Mouse (Mus musculus) large intestine, adult 2 months (tissue): ENCODE data around the gene Rsf1. TPM values are rescaled to one million over a fixed set of nuclear protein-coding genes. Genes with fewer than 3 reads are reported as not detected.

ENCODE experiments used
- DNase-seq: peaks from one replicate; pipeline ENCODE4 v3.0.0-alpha.2; 2012; ENCODE audit warnings: low read depth, low spot score
- WGBS: fragments of 180-500 bp; shearing (Covaris S2); methylation state at CpG from one replicate; pipeline ENCODE4 v1.1.7; 2018; 5-methylcytosine and 5-hydroxymethylcytosine counted together
- polyA plus RNA-seq: library from polyadenylated mRNA; depleted of rRNA; stranded (reverse); fragments of >200 nt; gene quantifications from 2 replicates; pipeline ENCODE4 v1.2.3, GENCODE M21; 2012; rRNA removed

Gene Rsf1
- 1.5 and 2.6 TPM in 2 replicates for polyA plus RNA-seq

DNA sequence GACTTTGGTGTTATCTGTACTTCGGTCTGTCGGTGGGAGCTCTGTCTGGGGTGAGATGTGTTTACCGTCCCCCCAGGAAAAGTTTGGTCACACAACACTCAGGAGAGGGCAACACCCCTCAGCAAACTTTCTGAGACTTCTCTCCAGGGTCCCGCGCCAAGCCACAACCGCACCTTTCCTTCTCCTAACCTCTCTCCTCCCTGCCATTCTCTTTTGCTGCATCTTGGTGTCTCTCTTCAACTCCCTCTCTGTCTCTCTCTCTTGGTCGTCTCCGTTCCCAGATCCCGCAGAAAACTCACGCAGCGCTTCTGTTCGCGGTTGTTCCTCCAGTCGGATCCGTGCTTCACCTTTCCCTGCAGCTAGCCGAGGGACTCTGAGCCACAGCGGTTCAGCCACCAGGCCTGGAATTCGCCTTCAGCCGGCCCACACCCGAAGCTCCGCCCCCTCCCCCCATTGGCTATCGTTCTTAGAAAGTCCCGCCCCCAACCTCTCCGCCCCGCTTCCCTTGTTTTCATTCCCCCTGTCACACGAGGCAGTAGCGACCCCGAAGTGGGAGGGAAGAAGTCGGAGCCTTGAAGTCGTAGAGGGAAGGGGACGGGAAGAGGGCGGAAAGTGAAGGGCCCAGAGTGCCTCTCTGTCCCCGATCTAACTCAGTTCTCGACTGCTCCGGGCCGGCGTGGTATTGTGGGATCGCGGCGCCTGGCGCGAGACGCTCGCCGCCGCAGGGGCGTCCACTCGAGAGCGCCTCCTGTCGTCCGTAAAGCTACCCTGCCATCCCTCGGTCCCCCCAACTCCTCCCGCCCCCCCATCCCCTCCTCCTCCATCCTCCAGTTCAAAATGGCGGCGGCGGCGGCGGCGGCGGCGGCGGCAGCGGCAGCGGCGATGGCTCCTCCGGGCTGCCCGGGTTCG, at the start of gene Rsf1, which contains the start of gene Aamdc:
Gene Rsf1 (plus strand): TSS at position 823 of the 909 bp plus-strand sequence.
Gene Aamdc (minus strand): TSS at position 431 of the 909 bp plus-strand sequence.
- WGBS, result under 1% methylated on average over 59 of the region's 68 CpGs
- DNase-seq, result peak; percentile 94

DNA sequence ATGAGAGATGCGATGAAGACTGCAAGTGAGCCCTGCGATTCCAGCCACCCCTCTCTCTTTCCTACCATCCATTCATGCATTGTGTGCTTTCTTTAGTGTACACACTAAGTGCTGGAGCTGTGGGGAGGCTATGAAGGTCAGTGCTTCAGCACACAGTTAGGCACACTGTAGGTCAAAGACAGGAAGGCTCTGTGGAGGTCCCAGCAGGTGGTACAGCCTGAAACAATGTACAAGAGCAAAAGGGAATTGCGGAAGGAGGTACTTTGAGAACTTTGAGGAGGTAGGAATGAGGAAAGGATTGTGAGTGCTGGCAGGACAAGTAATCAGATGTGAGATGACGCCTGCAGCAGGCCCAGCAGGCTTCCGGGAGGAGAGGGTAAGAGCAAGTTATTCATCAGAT, 44.2 kb upstream of the Rsf1 start:
- no peak for DNase-seq
- WGBS, result 94% methylated on average over 5 of the region's 5 CpGs

DNA sequence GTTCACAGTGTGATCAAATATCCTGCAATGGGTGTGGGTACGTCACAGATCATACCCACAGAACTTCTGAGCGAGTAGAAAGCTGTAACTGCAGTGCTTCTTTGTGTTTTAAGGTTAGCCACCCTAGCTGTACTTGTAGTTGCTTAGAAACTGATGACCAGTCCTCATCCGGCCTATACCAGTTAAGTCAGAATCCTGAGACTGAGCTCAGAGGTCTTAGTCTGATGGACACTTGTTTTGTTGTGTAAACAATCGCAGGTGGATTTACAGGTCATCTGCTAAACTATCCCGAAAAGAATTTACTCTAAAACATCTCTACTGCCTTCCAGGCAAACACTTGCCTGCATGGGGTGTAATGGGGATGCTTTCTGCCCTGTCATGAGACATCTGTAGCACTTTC, 43.1 kb upstream of the Rsf1 start:
- no peak for DNase-seq
- 90% methylated on average over 5 of the region's 5 CpGs for WGBS

GRCm38 (mm10) chr7:97546462-97546861, 33.2 kb upstream of the Rsf1 start:
- no peak for DNase-seq

GRCm38 (mm10) chr7:97549301-97549700, 30.4 kb upstream of the Rsf1 start:
- 96% methylated on average over 10 of the region's 10 CpGs for WGBS
- DNase-seq, result no peak

More at GRCm38 (mm10) chr7:97546462-97546861, 33.2 kb upstream of the Rsf1 start:
- 98% methylated on average over 2 of the region's 2 CpGs for WGBS

DNA sequence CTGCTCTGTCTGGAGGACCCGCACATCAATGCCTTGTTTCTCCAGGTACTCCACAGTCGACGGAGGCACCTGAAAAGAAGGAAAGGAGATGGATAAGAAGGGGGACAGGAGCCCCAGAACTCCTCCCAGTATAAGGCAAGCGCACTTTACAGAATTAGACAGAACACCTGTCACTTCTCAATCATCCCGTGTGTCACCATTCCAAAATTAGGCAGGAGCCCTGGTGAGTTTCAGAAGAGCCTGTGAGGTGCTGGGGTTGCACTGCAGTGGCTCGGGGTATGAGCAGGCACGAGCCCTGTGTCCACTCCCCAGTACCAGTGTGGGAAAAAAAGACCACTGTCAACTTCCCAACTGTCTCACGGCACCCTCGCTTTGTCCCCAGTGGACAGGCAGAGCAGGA, 29.0 kb upstream of the Rsf1 start:
- WGBS, result 90% methylated on average over 9 of the region's 9 CpGs
- DNase-seq, result no peak

- no peak for DNase-seq
- WGBS, result 65% methylated on average over 2 of the region's 2 CpGs
Measured at GRCm38 (mm10) chr7:97563576-97563975, 16.1 kb upstream of the Rsf1 start.

DNA sequence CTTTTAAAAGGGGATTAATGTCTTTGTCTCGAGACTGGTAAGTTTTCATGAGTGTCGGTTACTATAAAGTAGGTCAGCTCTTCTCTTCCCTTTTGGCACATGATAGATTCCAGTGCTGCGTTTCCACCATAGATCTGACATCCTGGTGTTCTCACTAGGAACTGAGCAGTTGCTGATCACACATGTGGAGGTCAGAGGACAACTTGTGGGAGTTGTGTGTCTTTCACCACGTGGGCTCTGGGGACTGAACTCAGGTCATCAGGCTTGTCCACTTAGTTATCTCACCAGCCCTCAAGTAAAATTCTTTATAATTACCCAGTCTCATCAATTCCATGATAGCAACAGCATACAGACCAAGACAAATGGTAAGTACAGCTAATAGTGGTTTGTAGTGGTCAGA, 10.3 kb upstream of the Rsf1 start:
- no peak for DNase-seq
- WGBS, result 82% methylated on average over 4 of the region's 4 CpGs

- WGBS, result 85% methylated on average over 1 of the region's 1 CpGs
- DNase-seq, result no peak
Measured at GRCm38 (mm10) chr7:97570389-97570788, 9.3 kb upstream of the Rsf1 start.

DNA sequence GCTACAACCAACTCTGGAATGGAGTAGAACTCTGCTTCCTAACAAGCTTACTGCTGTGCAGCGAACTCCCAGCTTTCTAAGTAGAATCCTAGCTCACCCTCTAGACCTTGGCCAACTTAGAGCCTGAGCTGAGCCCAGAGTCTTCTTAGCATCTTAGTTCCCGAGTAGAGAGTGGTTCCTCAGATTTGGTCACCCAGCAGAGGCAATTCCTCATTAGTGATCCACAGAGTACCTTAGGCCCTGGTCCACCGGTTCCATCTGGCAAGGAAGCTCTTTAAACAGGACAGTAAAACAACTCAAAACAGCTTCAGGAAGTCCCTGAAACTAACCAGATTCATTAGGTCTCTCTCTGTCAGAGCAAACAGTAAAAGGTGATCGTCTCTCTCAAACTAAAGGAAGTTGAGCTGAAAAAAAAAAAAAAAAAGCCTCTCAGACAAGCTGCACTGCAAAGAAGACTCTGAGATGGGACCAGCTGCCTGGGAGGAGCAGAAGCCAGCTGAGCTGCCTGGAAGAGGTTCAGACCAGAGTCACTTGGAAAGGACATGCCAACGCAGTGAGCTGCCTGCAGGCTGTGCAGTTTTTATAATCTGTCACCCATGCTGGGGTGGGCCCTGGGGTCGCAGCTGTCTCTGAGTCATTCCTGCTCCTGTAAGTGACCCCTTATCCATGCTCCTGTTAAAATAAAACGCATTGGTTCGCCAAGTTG, 1.2 kb upstream of the Rsf1 start:
- DNase-seq, result no peak
- 16% methylated on average over 8 of the region's 8 CpGs for WGBS

DNA sequence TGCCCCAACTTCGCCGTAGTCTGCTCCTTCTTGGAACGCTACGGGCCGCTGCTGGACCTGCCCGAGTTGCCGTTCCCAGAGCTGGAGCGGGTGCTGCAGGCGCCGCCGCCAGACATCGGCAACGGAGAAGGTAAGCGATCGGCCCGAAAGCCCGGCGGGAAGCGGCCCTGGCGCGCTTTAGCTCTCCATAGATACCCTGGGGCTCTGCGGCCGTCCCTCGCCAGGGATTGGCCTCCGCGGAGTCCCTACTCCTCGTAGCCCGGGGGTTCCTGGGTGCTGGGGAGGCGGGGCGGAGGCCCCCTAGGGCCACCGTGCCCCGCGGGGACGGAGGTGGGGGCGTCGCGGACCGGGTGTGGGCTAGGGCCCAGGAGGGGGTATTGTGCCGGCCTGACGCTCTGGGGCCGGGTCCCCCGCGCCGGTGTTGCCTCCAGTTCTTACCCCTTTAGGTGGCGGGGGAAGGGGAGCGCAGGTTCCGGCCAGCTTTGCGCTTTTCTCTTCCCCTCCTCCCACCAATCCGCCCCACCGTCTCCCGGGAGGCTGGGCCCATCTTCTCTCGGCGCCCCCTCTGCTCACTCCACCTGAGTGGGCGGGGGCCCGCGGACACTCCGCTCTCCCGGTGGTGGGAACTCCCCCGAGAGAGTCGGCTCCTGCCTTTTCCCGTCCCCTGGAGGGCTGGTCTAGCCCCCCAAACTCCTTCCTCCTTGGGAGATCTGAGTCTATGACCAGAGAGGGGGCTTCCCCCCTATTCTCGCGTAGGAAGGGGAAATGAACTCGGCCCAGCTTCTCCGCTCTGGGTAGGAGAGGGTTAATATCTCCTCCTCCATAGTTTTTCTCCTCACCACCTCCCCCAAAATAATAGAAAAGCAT, 520 bp downstream of the Rsf1 start:
- no peak for DNase-seq
- WGBS, result under 1% methylated on average over 65 of the region's 65 CpGs

- peak; percentile 62 for DNase-seq
- WGBS, result under 1% methylated on average over 11 of the region's 11 CpGs
Measured at GRCm38 (mm10) chr7:97580843-97581214, 1.1 kb downstream of the Rsf1 start.

GRCm38 (mm10) chr7:97588506-97588905, 8.8 kb downstream of the Rsf1 start:
- 77% methylated on average over 5 of the region's 5 CpGs for WGBS
- DNase-seq, result no peak

DNA sequence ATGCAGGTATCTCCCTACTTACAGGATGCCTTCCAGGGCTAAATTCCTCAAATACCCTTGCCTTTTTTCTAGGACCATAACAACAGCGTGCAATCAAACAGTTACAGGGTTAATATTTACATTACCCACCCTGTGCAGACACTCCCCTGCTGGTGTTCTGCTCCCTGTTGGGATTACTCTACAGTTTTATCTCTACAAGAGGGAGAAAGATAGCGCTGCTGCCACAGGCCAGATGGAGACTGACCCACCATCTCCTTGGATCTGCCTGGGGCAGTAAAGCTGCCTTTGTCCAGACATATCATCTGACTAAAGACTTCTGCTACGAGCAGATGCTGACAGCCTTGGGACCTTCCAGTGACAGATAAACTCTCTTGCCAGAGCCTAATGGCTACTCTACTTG, 10.8 kb downstream of the Rsf1 start:
- DNase-seq, result no peak
- 28% methylated on average over 3 of the region's 3 CpGs for WGBS

DNA sequence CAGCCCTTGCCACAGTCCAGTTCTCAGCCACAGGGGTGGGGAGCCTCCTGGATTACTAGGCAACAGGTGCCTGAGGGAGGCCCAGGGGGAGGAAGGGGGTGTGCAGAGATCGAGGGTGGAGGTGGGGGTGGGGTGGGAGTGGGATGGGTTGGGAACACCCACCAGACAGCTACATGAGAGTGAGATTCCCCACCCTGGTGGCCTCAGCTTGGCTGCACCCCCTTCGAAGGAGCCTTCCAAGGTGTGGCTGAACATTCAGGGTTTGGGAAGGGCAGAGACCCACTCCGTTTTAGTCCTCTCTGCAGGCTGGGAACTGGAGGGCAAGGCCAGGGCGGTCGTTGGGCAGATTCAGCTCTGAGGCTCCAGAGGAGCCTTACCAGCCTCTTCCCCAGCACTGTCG, 11.6 kb downstream of the Rsf1 start:
- WGBS, result 70% methylated on average over 6 of the region's 6 CpGs
- DNase-seq, result no peak

DNA sequence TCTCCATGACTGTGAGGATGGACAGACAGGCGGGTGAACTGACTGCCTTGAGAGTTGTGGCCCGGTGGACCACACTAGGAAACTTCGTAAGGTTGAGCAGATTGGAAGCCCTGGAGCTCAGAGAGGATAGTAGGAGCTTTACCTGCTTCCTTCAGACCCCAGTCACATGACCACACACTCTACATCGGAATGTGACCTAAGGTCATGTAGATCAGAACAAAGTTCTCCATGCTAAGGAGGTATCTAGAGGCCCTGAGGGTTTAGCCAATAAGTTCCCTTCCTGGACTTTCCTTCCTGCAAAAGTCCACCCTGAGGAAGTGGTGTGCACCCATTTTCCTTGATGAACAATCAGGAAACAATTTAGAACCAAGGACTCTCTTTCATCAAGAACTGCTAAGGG, 12.7 kb downstream of the Rsf1 start:
- DNase-seq, result no peak
- WGBS, result 83% methylated on average over 4 of the region's 4 CpGs

- no peak for DNase-seq
- 47% methylated on average over 2 of the region's 2 CpGs for WGBS
Measured at GRCm38 (mm10) chr7:97593535-97593934, 13.8 kb downstream of the Rsf1 start.

GRCm38 (mm10) chr7:97598548-97598947, 18.9 kb downstream of the Rsf1 start:
- DNase-seq, result no peak
- 57% methylated on average over 2 of the region's 2 CpGs for WGBS

- no peak for DNase-seq
Measured at GRCm38 (mm10) chr7:97621346-97621745, 41.7 kb downstream of the Rsf1 start.

DNA sequence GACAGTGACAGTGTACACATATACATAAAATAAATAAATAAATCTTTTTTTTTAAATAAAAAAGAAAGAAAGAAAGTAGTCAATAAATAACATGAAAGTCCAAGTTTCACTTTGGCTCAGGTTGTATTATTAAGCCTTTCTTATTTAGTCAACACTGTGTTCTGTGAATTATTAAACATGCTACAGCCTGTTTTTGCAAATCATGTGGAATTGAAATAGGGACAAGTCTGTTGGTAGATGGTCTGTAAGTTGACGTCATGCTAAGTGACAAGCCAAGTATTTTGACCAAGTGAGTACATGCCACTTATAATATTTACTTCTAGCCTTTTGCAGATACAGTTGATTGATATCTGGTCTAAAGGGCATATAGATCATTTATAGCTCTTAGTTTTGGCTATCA, 43.0 kb downstream of the Rsf1 start:
- 90% methylated on average over 1 of the region's 1 CpGs for WGBS
- DNase-seq, result no peak

More at GRCm38 (mm10) chr7:97621346-97621745, 41.7 kb downstream of the Rsf1 start:
- 59% methylated on average over 5 of the region's 5 CpGs for WGBS
